Mouse (Mus musculus): ENCODE results near the gene Dstyk. TPM values are rescaled to one million over a fixed set of nuclear protein-coding genes. Genes with fewer than 3 reads are reported as not detected.

Gene Dstyk
- total and polyA plus RNA-seq, 3 experiments: 0.12 to 0.59 (median 0.21) TPM

GRCm38 (mm10) chr1:132449742-132450141, 32.4 kb downstream of the Dstyk start:
- H3K4me2 ChIP-seq (ENCODE audit: insufficient read depth, low read depth, poor library complexity, severe bottlenecking): no peak overlapping the region
- TF ChIP-seq TCF12 (IDR thresholded peaks at IDR 0.05; ENCODE audit: low read depth, low read length): no peak
- no peak for TF ChIP-seq MAFK (IDR thresholded peaks at IDR 0.05; ENCODE audit: insufficient replicate concordance, low read length)
- TF ChIP-seq ELF1 (IDR thresholded peaks at IDR 0.05; ENCODE audit: low read depth, low read length): no peak
- no peak for TF ChIP-seq NELFE (IDR thresholded peaks at IDR 0.05; ENCODE audit: low read depth, low read length)
- no peak for TF ChIP-seq TBP (conservative IDR thresholded peaks at IDR 0.05; ENCODE audit: low read depth, low read length)
- no peaks in the 10 kb centered on the region for H3K79me2 ChIP-seq (replicated peaks; ENCODE audit: control insufficient read depth, extremely low read depth, insufficient read depth, poor library complexity, severe bottlenecking)
- dilution Hi-C loops (cut with MboI; ENCODE audit: extremely low pct_ligation_motif_present, extremely low pct_unique_long_range_greater_than_20kb, low sequenced_read_pairs): no loop called here
- no peak overlapping the region for H3K27ac ChIP-seq (ENCODE audit: insufficient read depth, low read depth)
- no peak for DNase-seq (ENCODE audit: extremely low read depth)
- H3K9me3 ChIP-seq (replicated peaks; ENCODE audit: low read length): no peaks in the 10 kb centered on the region
- in situ Hi-C loops (cut with MboI; ENCODE audit: low pct_ligation_motif_present, low pct_unique_long_range_greater_than_20kb, low sequenced_read_pairs): no loop called here
- no peaks in the 10 kb centered on the region for H3K36me3 ChIP-seq (replicated peaks in 1 of 2; ENCODE audit: control insufficient read depth in 1 of 2, insufficient read depth in 1 of 2, low read length in 1 of 2)
- H3K27me3 ChIP-seq (replicated peaks): no peaks in the 10 kb centered on the region
- H3K9ac ChIP-seq (ENCODE audit: insufficient read depth, low read depth): no peak overlapping the region
- H3K4me3 ChIP-seq (replicated peaks in 1 of 3; ENCODE audit: low read depth in 2 of 3, low read length in 2 of 3, poor library complexity in 1 of 3): no peak overlapping the region
- H3K4me1 ChIP-seq (ENCODE audit: control insufficient read depth in 1 of 2, insufficient read depth in 2 of 2): no peaks in the 10 kb centered on the region

- Histone ChIP-seq H3K36me3 (replicated peaks in 1 of 2; ENCODE audit: control insufficient read depth in 1 of 2, insufficient read depth in 1 of 2, low read length in 1 of 2) (peaks cover 0 to 16% of the 10 kb centered on the region in 2 experiments), H3K9me3 (replicated peaks; ENCODE audit: low read length) (no peaks in the 10 kb centered on the region), H3K27ac (ENCODE audit: insufficient read depth, low read depth) (no peak overlapping the region), H3K27me3 (replicated peaks) (no peaks in the 10 kb centered on the region), H3K4me3 (replicated peaks in 1 of 3; ENCODE audit: low read depth in 2 of 3, low read length in 2 of 3, poor library complexity in 1 of 3) (no peak overlapping the region), H3K4me2 (ENCODE audit: insufficient read depth, low read depth, poor library complexity, severe bottlenecking) (no peak overlapping the region), H3K4me1 (ENCODE audit: control insufficient read depth in 1 of 2, insufficient read depth in 2 of 2) (no peaks in the 10 kb centered on the region), H3K79me2 (replicated peaks; ENCODE audit: control insufficient read depth, extremely low read depth, insufficient read depth, poor library complexity, severe bottlenecking) (no peaks in the 10 kb centered on the region), H3K9ac (ENCODE audit: insufficient read depth, low read depth) (no peak overlapping the region)
- peak; percentile 11 for DNase-seq (ENCODE audit: extremely low read depth)
- dilution Hi-C loops (cut with MboI; ENCODE audit: extremely low pct_ligation_motif_present, extremely low pct_unique_long_range_greater_than_20kb, low sequenced_read_pairs) (no loop called here), in situ Hi-C loops (cut with MboI; ENCODE audit: low pct_ligation_motif_present, low pct_unique_long_range_greater_than_20kb, low sequenced_read_pairs) (no loop called here)
- TF ChIP-seq ELF1 (IDR thresholded peaks at IDR 0.05; ENCODE audit: low read depth, low read length) (no peak), MAFK (IDR thresholded peaks at IDR 0.05; ENCODE audit: insufficient replicate concordance, low read length) (no peak), MAX (IDR thresholded peaks at IDR 0.05; ENCODE audit: low read length) (no peak), NELFE (IDR thresholded peaks at IDR 0.05; ENCODE audit: low read depth, low read length) (no peak), NRF1 (IDR thresholded peaks at IDR 0.05; ENCODE audit: low read depth, low read length) (no peak), SMC3 (IDR thresholded peaks at IDR 0.05; ENCODE audit: low read depth, low read length) (no peak), TBP (conservative IDR thresholded peaks at IDR 0.05; ENCODE audit: low read depth, low read length) (no peak), USF1 (IDR thresholded peaks at IDR 0.05; ENCODE audit: low read depth, low read length) (no peak), MYC (IDR thresholded peaks at IDR 0.05; ENCODE audit: low read depth, low read length) (no peak), MXI1 (IDR thresholded peaks at IDR 0.05; ENCODE audit: low read depth, low read length) (no peak), MAZ (IDR thresholded peaks at IDR 0.05; ENCODE audit: low read depth, low read length) (no peak)
These were observed 47.3 kb downstream of the Dstyk start for GRCm38 (mm10) chr1:132464651-132465050.

- Histone ChIP-seq H3K4me1 (ENCODE audit: control insufficient read depth in 1 of 2, insufficient read depth in 2 of 2) (peaks cover 0 to 5% of the 10 kb centered on the region in 2 experiments; a peak in 1 of 4 replicates), H3K27me3 (replicated peaks) (no peaks in the 10 kb centered on the region), H3K9ac (ENCODE audit: insufficient read depth, low read depth) (no peak overlapping the region), H3K4me3 (replicated peaks in 1 of 3; ENCODE audit: low read depth in 2 of 3, low read length in 2 of 3, poor library complexity in 1 of 3) (no peak overlapping the region), H3K27ac (ENCODE audit: insufficient read depth, low read depth) (no peak overlapping the region), H3K4me2 (ENCODE audit: insufficient read depth, low read depth, poor library complexity, severe bottlenecking) (no peak overlapping the region), H3K36me3 (replicated peaks in 1 of 2; ENCODE audit: control insufficient read depth in 1 of 2, insufficient read depth in 1 of 2, low read length in 1 of 2) (peaks cover 0 to 25% of the 10 kb centered on the region in 2 experiments), H3K9me3 (replicated peaks; ENCODE audit: low read length) (no peaks in the 10 kb centered on the region), H3K79me2 (replicated peaks; ENCODE audit: control insufficient read depth, extremely low read depth, insufficient read depth, poor library complexity, severe bottlenecking) (no peaks in the 10 kb centered on the region)
- dilution Hi-C loops (cut with MboI; ENCODE audit: extremely low pct_ligation_motif_present, extremely low pct_unique_long_range_greater_than_20kb, low sequenced_read_pairs): no loop called here
- in situ Hi-C loops (cut with MboI; ENCODE audit: low pct_ligation_motif_present, low pct_unique_long_range_greater_than_20kb, low sequenced_read_pairs): no loop called here
- no peak for TF ChIP-seq NELFE (IDR thresholded peaks at IDR 0.05; ENCODE audit: low read depth, low read length)
- TF ChIP-seq KAT2A (IDR thresholded peaks at IDR 0.05; ENCODE audit: insufficient replicate concordance, low read length): no peak
- no peak for TF ChIP-seq JUND (conservative IDR thresholded peaks at IDR 0.05; ENCODE audit: low read depth, low read length)
- TF ChIP-seq ELF1 (IDR thresholded peaks at IDR 0.05; ENCODE audit: low read depth, low read length): no peak
- TF ChIP-seq UBTF (IDR thresholded peaks at IDR 0.05; ENCODE audit: low read depth, low read length): no peak
- no peak for TF ChIP-seq USF2 (conservative IDR thresholded peaks at IDR 0.05; ENCODE audit: low read depth, low read length)
- no peak for TF ChIP-seq TBP (conservative IDR thresholded peaks at IDR 0.05; ENCODE audit: low read depth, low read length)
- no peak for TF ChIP-seq EP300 (IDR thresholded peaks at IDR 0.05; ENCODE audit: low read length)
- TF ChIP-seq CTCF (conservative IDR thresholded peaks at IDR 0.05 in 1 of 2, IDR thresholded peaks at IDR 0.05 in 1 of 2; ENCODE audit: low read depth in 2 of 2, low read length in 2 of 2): no peak
- no peak for DNase-seq (ENCODE audit: extremely low read depth)
These were observed 51.6 kb downstream of the Dstyk start for GRCm38 (mm10) chr1:132468926-132469325.

Data from CH12.LX (cell line).